Mouse (Mus musculus) MEL (cell line): ENCODE measurements around the gene Plcb4. TPM values are rescaled to one million over a fixed set of nuclear protein-coding genes. Genes with fewer than 3 reads are reported as not detected.

Source experiments
- DNase-seq: peaks from one replicate; pipeline ENCODE4 v3.0.0; 2011; ENCODE audit warnings: low read depth, low spot score
- H3K27ac ChIP-seq: 2 replicates; pipeline ENCODE4 v1.5.1; 2012; ENCODE audit warnings: low read depth, mild to moderate bottlenecking, control low read depth, low read length, moderate library complexity; ENCODE audit not compliant: control insufficient read depth
- H3K27me3 ChIP-seq, 2 experiments: fragments of 150-350 bp in 1 of 2; sonication (generic) in 1 of 2; 2 replicates each; pipeline ENCODE4 v1.6.1; 2012; ENCODE audit warnings: low read length in 2 of 2, mild to moderate bottlenecking in 2 of 2, improper control_type of control experiment in 1 of 2, moderate library complexity in 1 of 2; ENCODE audit not compliant: insufficient read depth in 2 of 2, control insufficient read depth in 1 of 2
- H3K36me3 ChIP-seq, 2 experiments: 2 replicates each; pipeline ENCODE4 v1.6.1; 2012 to 2014; ENCODE audit warnings: low read length in 2 of 2, improper control_type of control experiment in 1 of 2, inconsistent platforms in 1 of 2, mild to moderate bottlenecking in 1 of 2; ENCODE audit not compliant: insufficient read depth in 2 of 2, control insufficient read depth in 1 of 2
- H3K4me1 ChIP-seq, 2 experiments: fragments of 150-350 bp in 1 of 2; sonication (generic) in 1 of 2; 2 replicates each; pipeline ENCODE4 v1.6.1; 2012; ENCODE audit warnings: low read length in 2 of 2, improper control_type of control experiment in 1 of 2, mild to moderate bottlenecking in 1 of 2; ENCODE audit not compliant: insufficient read depth in 2 of 2, control insufficient read depth in 1 of 2
- H3K4me3 ChIP-seq, 2 experiments: fragments of 150-350 bp in 1 of 2; sonication (generic) in 1 of 2; 2 replicates each; pipeline ENCODE4 v1.5.1; 2012; ENCODE audit warnings: low read depth in 2 of 2, low read length in 2 of 2, mild to moderate bottlenecking in 2 of 2, moderate library complexity in 2 of 2, control low read depth in 1 of 2, improper control_type of control experiment in 1 of 2; ENCODE audit not compliant: control insufficient read depth in 1 of 2, insufficient read depth in 1 of 2
- H3K79me2 ChIP-seq: 2 replicates; pipeline ENCODE4 v1.6.1; 2012; ENCODE audit warnings: mild to moderate bottlenecking, low read length, moderate library complexity; ENCODE audit not compliant: control insufficient read depth, poor library complexity, insufficient read depth
- H3K9ac ChIP-seq: 2 replicates; pipeline ENCODE4 v1.6.1; 2012; ENCODE audit warnings: low read depth, mild to moderate bottlenecking, control low read depth, low read length, moderate library complexity; ENCODE audit not compliant: control insufficient read depth, poor library complexity, severe bottlenecking
- H3K9me3 ChIP-seq: fragments of 150-350 bp; sonication (generic); replicated peaks from 2 replicates; pipeline ENCODE4 v1.6.1; 2012; ENCODE audit warnings: mild to moderate bottlenecking, low read length, improper control_type of control experiment, moderate library complexity; ENCODE audit not compliant: insufficient read depth
- BHLHE40 ChIP-seq: IDR thresholded peaks from 2 replicates; pipeline ENCODE4 v1.6.1; 2012; ENCODE audit warnings: low read depth, mild to moderate bottlenecking, inconsistent platforms, low read length, improper control_type of control experiment, borderline replicate concordance
- CHD1 ChIP-seq: IDR thresholded peaks from 2 replicates; pipeline ENCODE4 v1.6.1; 2012; ENCODE audit warnings: low read depth, mild to moderate bottlenecking, inconsistent platforms, low read length, improper control_type of control experiment
- CHD2 ChIP-seq: IDR thresholded peaks from 2 replicates; pipeline ENCODE4 v1.6.1; 2011; ENCODE audit warnings: low read length, improper control_type of control experiment
- CTCF ChIP-seq, 3 experiments: IDR thresholded peaks in 2 of 3; conservative IDR thresholded peaks in 1 of 3; 2 replicates each; pipeline ENCODE4 v1.5.1; 2011 to 2012; ENCODE audit warnings: low read length in 3 of 3, low read depth in 2 of 3, mild to moderate bottlenecking in 2 of 3, improper control_type of control experiment in 1 of 3, inconsistent platforms in 1 of 3, mixed read lengths in 1 of 3, moderate library complexity in 1 of 3; ENCODE audit not compliant: control insufficient read depth in 1 of 3, insufficient read depth in 1 of 3, poor library complexity in 1 of 3, severe bottlenecking in 1 of 3
- E2F4 ChIP-seq: IDR thresholded peaks from 2 replicates; pipeline ENCODE4 v1.6.1; 2011; ENCODE audit warnings: low read depth, low read length, improper control_type of control experiment, borderline replicate concordance
- ETS1 ChIP-seq: IDR thresholded peaks from 2 replicates; pipeline ENCODE4 v1.6.1; 2012; ENCODE audit warnings: low read depth, mild to moderate bottlenecking, inconsistent platforms, low read length, improper control_type of control experiment, moderate library complexity
- GABPA ChIP-seq: IDR thresholded peaks from 2 replicates; pipeline ENCODE4 v1.6.1; 2012; ENCODE audit warnings: low read depth, mild to moderate bottlenecking, inconsistent platforms, low read length, improper control_type of control experiment, moderate library complexity
- HCFC1 ChIP-seq: IDR thresholded peaks from 2 replicates; pipeline ENCODE4 v1.6.1; 2012; ENCODE audit warnings: low read depth, mild to moderate bottlenecking, inconsistent platforms, low read length, improper control_type of control experiment, moderate library complexity
- JUND ChIP-seq: IDR thresholded peaks from 2 replicates; pipeline ENCODE4 v1.6.1; 2011; ENCODE audit warnings: low read depth, mild to moderate bottlenecking, improper control_type of control experiment, low read length
- KAT2A ChIP-seq: conservative IDR thresholded peaks from 2 replicates; pipeline ENCODE4 v1.6.1; 2012; ENCODE audit warnings: low read depth, low read length, improper control_type of control experiment, inconsistent platforms
- MAZ ChIP-seq: IDR thresholded peaks from 2 replicates; pipeline ENCODE4 v1.6.1; 2012; ENCODE audit warnings: low read depth, mild to moderate bottlenecking, inconsistent platforms, low read length, improper control_type of control experiment
- MEF2A ChIP-seq: IDR thresholded peaks from 2 replicates; pipeline ENCODE4 v1.6.1; 2014; ENCODE audit warnings: low read depth, mild to moderate bottlenecking, inconsistent platforms, low read length, improper control_type of control experiment; ENCODE audit not compliant: poor library complexity, insufficient replicate concordance, severe bottlenecking; ENCODE audit errors: extremely low read depth
- MXI1 ChIP-seq: IDR thresholded peaks from 2 replicates; pipeline ENCODE4 v1.6.1; 2011; ENCODE audit warnings: mild to moderate bottlenecking, low read depth, low read length, improper control_type of control experiment
- MYC ChIP-seq: IDR thresholded peaks from 2 replicates; pipeline ENCODE4 v1.6.1; 2011; ENCODE audit warnings: low read depth, mild to moderate bottlenecking, low read length, improper control_type of control experiment, moderate library complexity
- NELFE ChIP-seq: IDR thresholded peaks from 2 replicates; pipeline ENCODE4 v1.6.1; 2011; ENCODE audit warnings: low read depth, low read length, improper control_type of control experiment
- NRF1 ChIP-seq: IDR thresholded peaks from 2 replicates; pipeline ENCODE4 v1.6.1; 2014; ENCODE audit warnings: low read depth, mild to moderate bottlenecking, inconsistent platforms, low read length, improper control_type of control experiment, moderate library complexity; ENCODE audit not compliant: poor library complexity, insufficient read depth, severe bottlenecking
- POLR2A ChIP-seq, 2 experiments: IDR thresholded peaks; 2 replicates each; pipeline ENCODE4 v1.6.1; 2011 to 2012; ENCODE audit warnings: low read length in 2 of 2, mild to moderate bottlenecking in 2 of 2, control low read depth in 1 of 2, improper control_type of control experiment in 1 of 2, low read depth in 1 of 2, moderate library complexity in 1 of 2; ENCODE audit not compliant: control insufficient read depth in 1 of 2, insufficient read depth in 1 of 2, poor library complexity in 1 of 2
- POLR2AphosphoS2 ChIP-seq: IDR thresholded peaks from 2 replicates; pipeline ENCODE4 v1.6.1; 2011; ENCODE audit warnings: low read length, improper control_type of control experiment
- RAD21 ChIP-seq: IDR thresholded peaks from 2 replicates; pipeline ENCODE4 v1.6.1; 2011; ENCODE audit warnings: mild to moderate bottlenecking, low read depth, low read length, improper control_type of control experiment
- SIN3A ChIP-seq: IDR thresholded peaks from 2 replicates; pipeline ENCODE4 v1.6.1; 2012; ENCODE audit warnings: low read length, improper control_type of control experiment, inconsistent platforms
- SMC3 ChIP-seq: IDR thresholded peaks from 2 replicates; pipeline ENCODE4 v1.6.1; 2011; ENCODE audit warnings: low read depth, low read length, improper control_type of control experiment
- TAL1 ChIP-seq: IDR thresholded peaks from 2 replicates; pipeline ENCODE4 v1.6.1; 2012; ENCODE audit warnings: mild to moderate bottlenecking, inconsistent platforms, low read length, moderate library complexity, mixed read lengths
- TBP ChIP-seq: IDR thresholded peaks from 2 replicates; pipeline ENCODE4 v1.8.0; 2011; ENCODE audit warnings: low read depth, low read length, improper control_type of control experiment
- TCF12 ChIP-seq: IDR thresholded peaks from 2 replicates; pipeline ENCODE4 v1.6.1; 2014; ENCODE audit warnings: low read depth, mild to moderate bottlenecking, inconsistent platforms, low read length, improper control_type of control experiment, moderate library complexity
- UBTF ChIP-seq: IDR thresholded peaks from 2 replicates; pipeline ENCODE4 v1.6.1; 2012; ENCODE audit warnings: low read depth, mild to moderate bottlenecking, inconsistent platforms, low read length, improper control_type of control experiment, moderate library complexity, borderline replicate concordance; ENCODE audit not compliant: insufficient read depth
- USF1 ChIP-seq: IDR thresholded peaks from 2 replicates; pipeline ENCODE4 v1.6.1; 2014; ENCODE audit warnings: low read depth, mild to moderate bottlenecking, inconsistent platforms, low read length, improper control_type of control experiment, moderate library complexity
- USF2 ChIP-seq, 2 experiments: IDR thresholded peaks; 2 replicates each; pipeline ENCODE4 v1.6.1; 2011 to 2012; ENCODE audit warnings: improper control_type of control experiment in 2 of 2, low read length in 2 of 2, borderline replicate concordance in 1 of 2, inconsistent platforms in 1 of 2, low read depth in 1 of 2, mild to moderate bottlenecking in 1 of 2; ENCODE audit not compliant: insufficient read depth in 1 of 2
- ZC3H11A ChIP-seq: IDR thresholded peaks from 2 replicates; pipeline ENCODE4 v1.6.1; 2012; ENCODE audit warnings: low read depth, mild to moderate bottlenecking, inconsistent platforms, low read length, improper control_type of control experiment
- ZKSCAN1 ChIP-seq: IDR thresholded peaks from 2 replicates; pipeline ENCODE4 v1.6.1; 2012; ENCODE audit warnings: low read depth, mild to moderate bottlenecking, inconsistent platforms, low read length, improper control_type of control experiment, moderate library complexity
- ZMIZ1 ChIP-seq: IDR thresholded peaks from 2 replicates; pipeline ENCODE4 v1.6.1; 2012; ENCODE audit warnings: low read depth, mild to moderate bottlenecking, inconsistent platforms, low read length, improper control_type of control experiment, moderate library complexity
- ZNF384 ChIP-seq: IDR thresholded peaks from 2 replicates; pipeline ENCODE4 v1.6.1; 2012; ENCODE audit warnings: low read depth, mild to moderate bottlenecking, inconsistent platforms, low read length, improper control_type of control experiment
- polyA plus RNA-seq, 2 experiments: library from polyadenylated mRNA; stranded (reverse) in 1 of 2; unstranded in 1 of 2; fragments of >175 nt in 1 of 2; fragments of >200 nt in 1 of 2; gene quantifications; 2 replicates each; pipeline versions ENCODE4 v1.2.1 to v1.2.4; 2012; ENCODE audit warnings: low replicate concordance in 2 of 2, low read depth in 1 of 2; ENCODE audit not compliant: insufficient read length in 2 of 2, insufficient read depth in 1 of 2, missing spikeins in 1 of 2
- total RNA-seq: library from RNA; depleted of rRNA; stranded (reverse); fragments of 300-350 nt; gene quantifications from 2 replicates; pipeline ENCODE4 v1.2.3, GENCODE M21; 2012

Plcb4 gene
- total and polyA plus RNA-seq, 3 experiments: not detected

DNA sequence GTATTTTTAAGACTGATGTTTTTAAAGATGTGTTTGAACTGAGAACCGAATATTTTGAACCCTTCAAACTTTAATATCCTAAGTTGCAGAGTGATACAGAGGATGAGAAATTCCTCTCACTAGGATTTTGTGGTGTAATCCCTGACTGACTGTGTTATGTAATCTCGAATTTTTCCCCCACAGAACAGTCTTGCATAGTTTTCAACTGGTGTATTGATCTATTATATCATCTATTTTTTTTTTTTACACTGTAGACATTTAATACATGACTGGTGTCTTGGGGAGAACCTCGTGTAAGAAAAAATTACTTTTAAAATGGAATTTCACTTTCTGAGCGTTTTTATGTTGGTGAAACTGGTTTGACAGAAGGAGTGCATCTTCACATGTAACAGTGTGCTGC, 2.0 kb downstream of the Plcb4 start:
- Histone ChIP-seq H3K4me1 (no peaks in the 10 kb centered on the region), H3K9ac (no peak overlapping the region), H3K27ac (no peak overlapping the region), H3K36me3 (no peaks in the 10 kb centered on the region), H3K27me3 (no peaks in the 10 kb centered on the region), H3K79me2 (no peaks in the 10 kb centered on the region), H3K4me3 (no peak overlapping the region), H3K9me3 (no peaks in the 10 kb centered on the region)
- no peak for DNase-seq
- TF ChIP-seq MEF2A: no peak
- no peak for TF ChIP-seq USF2 (IDR thresholded peaks at IDR 0.05; ENCODE audit: borderline replicate concordance in 1 of 2, insufficient read depth in 1 of 2, low read depth in 1 of 2, low read length in 2 of 2)
- no peak for TF ChIP-seq SIN3A
- no peak for TF ChIP-seq MXI1
- TF ChIP-seq ZNF384: no peak
- no peak for TF ChIP-seq TBP
- TF ChIP-seq HCFC1: no peak
- no peak for TF ChIP-seq GABPA
- TF ChIP-seq JUND: no peak
- no peak for TF ChIP-seq ZC3H11A
- TF ChIP-seq CHD1: no peak
- no peak for TF ChIP-seq ETS1
- no peak for TF ChIP-seq E2F4
- TF ChIP-seq BHLHE40: no peak
- TF ChIP-seq NELFE: no peak

DNA sequence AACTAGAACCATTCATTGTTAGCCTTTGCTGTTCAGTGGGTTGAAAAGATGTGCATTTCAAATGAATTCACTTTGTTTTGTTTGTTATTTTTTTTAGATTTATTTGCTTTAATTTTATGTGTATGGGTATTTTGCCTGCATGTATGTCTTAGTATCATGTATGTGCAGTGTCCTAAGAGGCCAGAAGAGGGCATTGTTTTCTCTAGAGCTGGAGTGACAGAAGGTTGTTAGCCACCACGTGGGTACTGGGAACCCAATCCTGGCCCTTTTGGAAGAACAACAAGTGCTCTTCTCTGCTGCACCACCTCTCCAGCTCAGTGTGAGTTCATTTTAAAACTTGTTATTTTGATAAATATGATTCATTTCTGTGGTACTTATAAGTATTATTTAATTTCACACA, 5.0 kb downstream of the Plcb4 start:
- peak; percentile 34 for DNase-seq
- Histone ChIP-seq H3K9ac (no peak overlapping the region), H3K4me1 (no peaks in the 10 kb centered on the region), H3K27ac (no peak overlapping the region), H3K79me2 (no peaks in the 10 kb centered on the region), H3K9me3 (no peaks in the 10 kb centered on the region), H3K4me3 (no peak overlapping the region), H3K36me3 (no peaks in the 10 kb centered on the region), H3K27me3 (no peaks in the 10 kb centered on the region)
- no peak for TF ChIP-seq TAL1
- TF ChIP-seq UBTF: no peak
- TF ChIP-seq POLR2AphosphoS2: no peak
- TF ChIP-seq CTCF (IDR thresholded peaks at IDR 0.05 in 2 of 3, conservative IDR thresholded peaks at IDR 0.05 in 1 of 3; ENCODE audit: control insufficient read depth in 1 of 3, insufficient read depth in 1 of 3, low read depth in 2 of 3, low read length in 3 of 3, poor library complexity in 1 of 3, severe bottlenecking in 1 of 3): peak in 1 of 3 experiments; percentile 32; a peak in 3 of 6 replicates
- TF ChIP-seq KAT2A: no peak
- no peak for TF ChIP-seq ZKSCAN1
- TF ChIP-seq NRF1: no peak
- no peak for TF ChIP-seq USF1
- TF ChIP-seq TCF12: no peak
- peak; percentile 39 for TF ChIP-seq RAD21
- 0 out of 2 replicates have a peak, but pooled peaks have one; percentile 35 for TF ChIP-seq MYC
- no peak for TF ChIP-seq TBP
- TF ChIP-seq ETS1: no peak
- no peak for TF ChIP-seq USF2 (IDR thresholded peaks at IDR 0.05; ENCODE audit: borderline replicate concordance in 1 of 2, insufficient read depth in 1 of 2, low read depth in 1 of 2, low read length in 2 of 2)
- TF ChIP-seq JUND: no peak
- no peak for TF ChIP-seq ZMIZ1
- TF ChIP-seq SIN3A: no peak
- TF ChIP-seq ZC3H11A: peak; percentile 40
- TF ChIP-seq HCFC1: no peak
- no peak for TF ChIP-seq MEF2A
- no peak for TF ChIP-seq GABPA
- TF ChIP-seq SMC3: peak; percentile 54
- TF ChIP-seq POLR2A (IDR thresholded peaks at IDR 0.05; ENCODE audit: control insufficient read depth in 1 of 2, insufficient read depth in 1 of 2, low read depth in 1 of 2, low read length in 2 of 2, poor library complexity in 1 of 2): no peak
- no peak for TF ChIP-seq MAZ
- TF ChIP-seq CHD2: no peak
